Mouse (Mus musculus) mesoderm, embryonic 11.5 days (tissue): ENCODE measurements around the gene Amd1.
A peak's percentile ranks its signal among the peaks of the same experiment; 100 is the strongest.

Source experiments
- DNase-seq: peaks from one replicate; pipeline ENCODE4 v3.0.0-alpha.2; 2012; ENCODE audit warnings: low read depth, low spot score

Gene Amd1

GRCm38 (mm10) chr10:40301181-40302075 is 558 bp downstream of the Amd1 start:
- peak; percentile 37 for DNase-seq

GRCm38 (mm10) chr10:40300648-40301171 is 1.3 kb downstream of the Amd1 start:
- peak; percentile 93 for DNase-seq

- no peak for DNase-seq
Observed at GRCm38 (mm10) chr10:40292640-40293039, 9.3 kb downstream of the Amd1 start.

- DNase-seq, result no peak
Observed at GRCm38 (mm10) chr10:40286767-40287166, 15.2 kb downstream of the Amd1 start.

GRCm38 (mm10) chr10:40285571-40285970 is 16.4 kb downstream of the Amd1 start:
- no peak for DNase-seq

GRCm38 (mm10) chr10:40284997-40285396 is 17.0 kb downstream of the Amd1 start:
- no peak for DNase-seq

- no peak for DNase-seq
Observed at GRCm38 (mm10) chr10:40284179-40284831, 17.7 kb downstream of the Amd1 start.

- DNase-seq, result no peak
Observed at GRCm38 (mm10) chr10:40283636-40284035, 18.4 kb downstream of the Amd1 start.

- DNase-seq, result no peak
Observed at GRCm38 (mm10) chr10:40281565-40281964, 20.4 kb downstream of the Amd1 start.

GRCm38 (mm10) chr10:40278317-40278716 is 23.7 kb downstream of the Amd1 start:
- DNase-seq, result no peak

GRCm38 (mm10) chr10:40275991-40276390 is 26.0 kb downstream of the Amd1 start:
- peak; percentile 17 for DNase-seq

GRCm38 (mm10) chr10:40273938-40274337 is 28.0 kb downstream of the Amd1 start:
- DNase-seq, result no peak

GRCm38 (mm10) chr10:40271216-40271615 is 30.8 kb downstream of the Amd1 start:
- DNase-seq, result no peak

- no peak for DNase-seq
Observed at GRCm38 (mm10) chr10:40264920-40265319, 37.1 kb downstream of the Amd1 start.

- DNase-seq, result no peak
Observed at GRCm38 (mm10) chr10:40263691-40264090, 38.3 kb downstream of the Amd1 start.

GRCm38 (mm10) chr10:40262200-40262599 is 39.8 kb downstream of the Amd1 start:
- DNase-seq, result no peak

- DNase-seq, result no peak
Observed at GRCm38 (mm10) chr10:40260305-40260704, 41.7 kb downstream of the Amd1 start.

- DNase-seq, result no peak
Observed at GRCm38 (mm10) chr10:40259542-40259941, 42.4 kb downstream of the Amd1 start.

- DNase-seq, result peak; percentile 65
Observed at GRCm38 (mm10) chr10:40258976-40259375, 43.0 kb downstream of the Amd1 start.

GRCm38 (mm10) chr10:40258401-40258966 is 43.5 kb downstream of the Amd1 start:
- peak; percentile 92 for DNase-seq

GRCm38 (mm10) chr10:40257414-40258255 is 44.4 kb downstream of the Amd1 start, which contains the start of gene Gtf3c6:
Gene Gtf3c6, minus strand, starts transcription at chr10:40258108.
- DNase-seq, result peak; percentile 95
